8 mouse cellular contexts compared by ENCODE assay signal in genomic region chr1:135958483-135958882, GRCm38 (mm10). TPM values are rescaled to one million over a fixed set of nuclear protein-coding genes. Genes with fewer than 3 reads are reported as not detected.
A peak's percentile ranks its signal among the peaks of the same experiment; 100 is the strongest.
DNase-seq lines count a peak whose midpoint lies in the region; TF ChIP-seq lines count a peak whose summit lies in the region.
"Had no signal": no experiment of that assay in that cellular context is flagged by ENCODE, and none has a peak within 500 bp of the region (broad histone marks: within the 10 kb centered on the region; RNA-seq: fewer than 3 reads in every experiment).

No protein-coding gene starts in this region.

- no peaks in the 10 kb centered on the region for H3K4me1 ChIP-seq in ES-E14 (ENCODE audit: control insufficient read depth in 2 of 2, insufficient read depth in 2 of 2, low read length in 2 of 2, poor library complexity in 1 of 2)

- peak; percentile 61 for DNase-seq in layer of hippocampus, adult 9-10 months (ENCODE audit: low spot score)
- no peak for DNase-seq in layer of hippocampus, postnatal 25 days (ENCODE audit: extremely low spot score in 1 of 2, low spot score in 1 of 2)
- DNase-seq in ES-E14 (ENCODE audit: low read depth, low spot score), result peak; percentile 47
- DNase-seq in c-Kit-positive CD71-negative TER-119-negative erythroid progenitor cells, embryonic 14.5 days (ENCODE audit: low read depth), result peak; percentile 38
- DNase-seq in induced T-regulatory cell, adult 2 months (ENCODE audit: low read depth), result peak; percentile 61
- DNase-seq in retina, adult 2 months (ENCODE audit: low read depth, low spot score), result peak; percentile 54
- DNase-seq in spleen, postnatal 10 days (ENCODE audit: low spot score in 2 of 2), result no peak

- no peaks in the 10 kb centered on the region for H3K36me3 ChIP-seq in ES-E14 (ENCODE audit: control insufficient read depth, insufficient read depth, low read length, poor library complexity, severe bottlenecking)

- H3K9me3 ChIP-seq in ES-E14 (ENCODE audit: control insufficient read depth, insufficient read depth, low read depth, low read length), result no peaks in the 10 kb centered on the region
- H3K9me3 ChIP-seq: megakaryocyte, embryonic 14.5 days had no signal

- no peak overlapping the region for H3K9ac ChIP-seq in ES-E14 (ENCODE audit: insufficient read depth, low read depth, low read length, poor library complexity, severe bottlenecking)

- in situ Hi-C loops in ES-E14 (cut with MboI; ENCODE audit: low sequenced_read_pairs in 2 of 2, unreplicated experiment in 2 of 2), result no loop called here

- H3K4me3 ChIP-seq in ES-E14 (ENCODE audit: insufficient read depth in 1 of 2, low read depth in 1 of 2, low read length in 2 of 2, poor library complexity in 1 of 2, severe bottlenecking in 1 of 2), result no peak overlapping the region
- H3K4me3 ChIP-seq: megakaryocyte, embryonic 14.5 days had no signal

- no peak overlapping the region for H3K27ac ChIP-seq in ES-E14 (ENCODE audit: insufficient read depth, low read depth, low read length, poor library complexity, severe bottlenecking)

TF ChIP-seq in ES-E14, 5 proteins besides CTCF, POLR2A, EP300 and RAD21:
- TF ChIP-seq ZC3H11A (IDR thresholded peaks at IDR 0.05; ENCODE audit: borderline replicate concordance, low read depth, low read length) (no peak), MAFK (IDR thresholded peaks at IDR 0.05; ENCODE audit: insufficient read depth, low read depth, low read length) (no peak), ZNF384 (IDR thresholded peaks at IDR 0.05; ENCODE audit: low read depth, low read length) (no peak)

RNA-seq across cellular contexts. Expression of gene Pkp1, which starts 39.5 kb away (rescaled TPM):
- not detected for total RNA-seq in layer of hippocampus, postnatal 25 days (2021)
- total RNA-seq in ES-E14 (2012; rRNA removed), result 0.05 and 0.09 TPM in 2 replicates

RNA-seq across cellular contexts. Expression of gene Igfn1, which starts 47.7 kb away (rescaled TPM):
- under 1 TPM; 0.23 to 0.25 TPM for total RNA-seq in layer of hippocampus, postnatal 25 days (2021)
- total RNA-seq in ES-E14 (2012; rRNA removed), result 0.04 TPM in 1 of 2 replicates, not detected in the other

RNA-seq across cellular contexts. Expression of gene Tmem9, which starts 49.5 kb away (rescaled TPM):
- 10 to 100 TPM; 66.8 to 80.8 TPM for total RNA-seq in layer of hippocampus, postnatal 25 days (2021)
- total RNA-seq in ES-E14 (2012; rRNA removed), result 52.8 and 74.5 TPM in 2 replicates

Comparison
In these comparisons a context has a peak if more than half of its experiments do, and no peak if none do; other contexts are left out.
1. DNase-seq: peak in layer of hippocampus, adult 9-10 months (single experiment), ES-E14 (single experiment), c-Kit-positive CD71-negative TER-119-negative erythroid progenitor cells, embryonic 14.5 days (single experiment), induced T-regulatory cell, adult 2 months (single experiment) and retina, adult 2 months (single experiment); none in layer of hippocampus, postnatal 25 days (0 of 2) and spleen, postnatal 10 days (0 of 2).